Mouse (Mus musculus): ENCODE measurements at regions not wholly inside any gene's neighbourhood (a gene's known extent, or its start where the extent isn't known, plus 50 kb on each side); places are given as distances from the start of the nearest gene placed in this dataset.

DNA sequence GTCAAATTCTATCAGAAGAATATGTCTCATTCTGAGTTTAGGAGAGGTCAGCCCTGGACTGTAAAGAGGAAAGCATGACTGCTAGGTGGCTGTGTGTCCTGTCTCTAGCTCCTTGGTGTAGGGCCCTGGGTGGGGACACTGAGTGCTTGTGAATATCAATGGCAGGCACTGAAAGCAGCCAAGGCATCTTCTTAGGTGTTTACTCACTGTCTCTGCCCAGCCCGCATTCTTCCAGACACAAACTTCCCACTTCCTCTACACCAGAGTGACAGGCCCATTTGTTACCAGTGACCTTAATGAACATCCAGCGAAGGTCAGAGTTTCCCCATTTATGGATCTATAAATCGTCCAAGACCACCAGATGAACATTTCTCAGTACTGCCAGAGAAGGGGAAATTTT lies 823.1 kb downstream of the Efna5 start:
- DNase-seq = no peak

DNA sequence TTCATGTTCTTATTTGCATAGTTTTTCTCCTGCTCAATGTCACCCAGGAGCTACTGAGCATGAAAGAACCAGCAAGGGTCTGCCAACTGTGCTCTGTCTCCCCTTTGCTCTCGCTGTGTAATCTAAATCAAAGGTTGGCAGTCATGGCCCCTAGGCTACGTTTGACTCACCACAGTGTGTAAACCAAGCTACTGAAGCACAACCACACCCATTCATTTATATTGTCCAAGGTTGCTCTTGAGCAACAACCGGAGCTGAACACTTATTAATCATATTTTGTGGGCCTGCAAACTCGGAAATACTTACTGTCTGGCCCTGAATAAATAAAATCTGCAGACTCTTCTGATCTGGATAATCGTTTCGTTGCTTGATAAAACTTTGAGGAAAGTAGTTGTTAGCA lies 826.3 kb downstream of the Efna5 start:
- no peak for DNase-seq

DNA sequence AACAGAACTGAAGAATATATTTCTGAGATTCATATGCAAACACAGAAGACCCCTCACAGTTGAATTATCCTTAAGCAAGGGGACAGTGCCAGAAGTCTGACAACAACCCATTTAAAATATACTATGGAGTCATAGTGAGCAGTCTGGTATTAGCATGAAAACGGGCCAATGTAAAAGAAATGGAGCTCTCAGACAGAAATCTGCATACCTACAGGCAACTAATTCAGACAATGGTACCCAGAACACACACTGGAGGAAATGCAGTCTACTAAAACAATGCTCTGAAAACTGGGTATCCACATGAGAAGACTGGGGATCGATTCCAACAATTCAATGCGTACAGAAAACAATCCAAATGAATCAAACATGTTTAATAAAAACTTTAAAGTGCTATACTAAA lies 832.1 kb downstream of the Efna5 start:
- DNase-seq = no peak

DNA sequence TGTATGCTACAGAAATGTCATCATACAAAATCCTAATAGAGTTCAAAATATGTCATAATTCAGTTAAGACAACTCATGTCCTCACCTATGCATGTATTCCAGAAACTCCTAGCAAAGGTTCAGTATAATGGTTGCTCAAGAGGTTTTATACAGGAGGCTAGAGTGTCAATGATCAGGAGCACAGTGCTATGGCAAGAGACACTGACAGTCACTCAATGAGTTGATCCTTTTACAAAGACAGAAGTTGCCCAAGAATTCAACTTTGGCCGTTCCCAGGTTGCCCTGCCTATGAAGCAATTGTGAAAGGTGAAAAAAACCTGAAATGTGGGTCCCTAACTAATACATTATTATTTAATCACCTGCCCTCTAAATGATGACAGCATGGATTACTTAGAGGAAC lies 850.5 kb downstream of the Efna5 start:
- DNase-seq = no peak

Data from cerebellum, adult 9-11 months (tissue).